Mouse (Mus musculus) liver, postnatal 0 days (tissue): ENCODE measurements around the gene Myom1.

Source experiments
- CTCF ChIP-seq: sonication (generic); IDR thresholded peaks from 2 replicates; pipeline ENCODE4 v1.5.1; 2016; ENCODE audit warnings: antibody characterized with exemption, low read depth
- EP300 ChIP-seq: IDR thresholded peaks from 2 replicates; pipeline ENCODE4 v1.6.1; 2016; ENCODE audit warnings: antibody characterized with exemption, low read depth, mild to moderate bottlenecking

DNA sequence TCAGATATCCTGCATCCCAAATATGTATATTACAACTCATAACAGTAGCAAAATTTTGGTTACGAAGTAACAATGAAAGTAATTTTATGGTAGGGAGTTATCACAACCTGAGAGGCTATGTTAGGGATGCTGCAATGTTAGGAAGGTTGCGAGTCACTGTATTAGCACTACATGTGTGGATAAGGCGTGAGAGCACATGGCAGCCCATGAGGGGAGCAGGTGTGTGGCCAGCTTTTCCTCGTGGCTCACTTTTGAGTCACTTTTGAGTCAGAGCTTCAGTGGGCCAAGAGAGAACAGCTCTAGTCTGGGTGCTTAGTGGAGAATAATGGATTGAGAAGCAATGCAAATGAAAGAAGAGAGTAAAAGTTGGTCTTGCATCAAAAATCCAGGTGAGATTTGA lies 139.6 kb downstream of the Myom1 start:
- no peak for TF ChIP-seq CTCF
- no peak for TF ChIP-seq EP300
